Mouse (Mus musculus) 3T3-L1 (cell line): ENCODE measurements around the gene Pxylp1.
A peak's percentile ranks its signal among the peaks of the same experiment; 100 is the strongest.

Experiments
- DNase-seq: peaks from one replicate; pipeline ENCODE4 v3.0.0-alpha.2; 2015; ENCODE audit warnings: low read depth, low spot score

Pxylp1 gene

DNA sequence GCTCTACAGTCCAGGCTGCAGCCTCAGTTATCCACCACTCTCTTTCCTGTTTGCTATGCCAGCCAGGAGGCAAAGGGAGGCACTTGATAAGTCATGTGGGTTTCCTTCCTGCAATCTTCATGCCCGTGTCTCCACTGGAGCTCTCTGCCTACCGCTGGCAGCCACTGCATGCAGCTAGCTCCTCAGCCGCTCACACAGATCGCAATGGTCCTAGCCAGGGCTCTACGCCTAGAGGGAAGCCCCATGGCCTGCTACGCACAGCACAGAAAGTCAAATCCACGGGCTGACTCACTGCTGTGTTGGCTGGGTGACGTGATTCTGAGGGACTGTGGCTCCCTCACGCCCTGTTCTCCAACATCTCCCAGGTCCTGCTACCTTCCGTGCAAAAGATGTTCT is 31.4 kb downstream of the Pxylp1 start:
- no peak for DNase-seq

GRCm38 (mm10) chr9:96860380-96861091 is 31.9 kb downstream of the Pxylp1 start:
- DNase-seq, result peak; percentile 34

- no peak for DNase-seq
These were observed 33.4 kb downstream of the Pxylp1 start for GRCm38 (mm10) chr9:96859027-96859426.

DNA sequence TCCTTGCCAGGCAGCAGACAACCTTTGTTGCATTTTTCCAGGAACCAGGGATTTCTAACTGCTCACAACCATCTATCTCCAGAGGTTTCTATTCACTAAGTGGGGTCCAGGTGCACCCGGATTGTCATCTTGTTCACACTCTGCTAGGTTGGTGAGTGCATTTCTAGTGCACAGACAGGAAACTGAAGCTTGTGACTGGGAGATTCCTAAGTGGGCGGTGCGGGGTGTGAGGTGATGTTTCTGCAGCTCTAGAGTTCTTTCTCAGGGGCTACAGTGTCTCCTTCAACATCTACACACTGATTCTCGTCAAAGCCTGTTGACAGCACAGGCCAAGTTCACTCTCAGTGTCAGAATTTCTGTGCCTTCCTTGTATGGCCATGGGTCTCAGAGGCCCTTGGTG is 34.6 kb downstream of the Pxylp1 start:
- no peak for DNase-seq

DNA sequence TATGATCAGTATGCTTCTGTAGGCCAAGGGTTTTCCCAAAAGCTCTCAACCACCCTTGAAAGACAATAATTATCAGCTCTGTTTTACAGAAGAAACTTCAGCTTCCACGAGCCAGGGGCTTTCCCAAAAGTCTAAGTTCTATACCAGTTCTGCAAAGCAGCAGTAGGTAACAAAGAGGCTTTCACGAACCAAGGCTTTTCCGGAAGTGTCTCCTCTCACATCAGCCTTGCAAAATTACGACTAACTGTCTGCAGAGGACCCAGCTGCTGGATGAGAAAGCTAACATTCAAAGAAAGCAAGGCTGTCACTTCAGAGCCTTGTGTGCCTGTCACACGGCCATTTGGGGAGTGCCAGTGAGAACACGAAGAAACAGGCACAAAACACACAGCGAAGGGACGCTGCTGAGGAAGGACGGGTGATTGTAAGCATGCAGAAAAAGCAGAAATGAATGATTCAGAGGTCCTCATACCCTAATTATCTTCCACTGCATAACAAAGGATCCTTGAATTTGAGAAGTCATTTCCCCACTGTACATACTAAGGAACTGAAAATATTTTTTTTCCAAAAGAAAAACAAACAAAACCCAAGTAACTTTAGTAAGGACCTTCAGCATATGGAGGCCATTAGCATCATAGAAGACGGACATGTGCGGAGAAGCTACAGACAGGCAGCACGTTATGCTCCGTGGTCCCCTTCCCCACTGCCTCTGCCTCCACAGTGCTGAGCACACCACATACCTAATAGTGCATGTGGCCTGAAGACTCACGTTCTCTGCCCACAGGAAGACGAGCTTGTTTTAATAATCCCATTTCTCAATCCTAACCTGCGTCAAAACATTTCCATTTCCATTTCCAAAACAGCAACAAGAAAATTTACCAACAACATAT is 38.9 kb downstream of the Pxylp1 start:
- no peak for DNase-seq

DNA sequence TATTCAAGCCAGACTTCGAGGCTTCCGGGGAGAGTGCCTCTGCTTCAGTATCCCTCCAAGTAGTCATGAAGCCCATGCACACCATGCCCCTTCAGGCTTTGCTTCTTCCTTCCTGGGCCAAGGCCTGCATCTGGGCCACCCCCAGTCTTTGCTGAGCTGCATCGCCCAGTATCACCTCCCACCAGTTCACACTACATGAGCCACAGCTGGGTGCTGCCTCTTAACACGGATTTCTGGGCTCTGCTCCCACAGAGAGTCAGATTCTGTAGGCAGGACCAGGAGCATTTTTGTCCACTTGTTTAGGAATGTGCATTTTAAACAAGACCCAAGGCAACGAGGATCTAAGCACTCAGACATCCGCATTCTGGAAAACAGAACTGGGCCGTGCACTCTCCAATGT is 40.8 kb downstream of the Pxylp1 start:
- no peak for DNase-seq

DNA sequence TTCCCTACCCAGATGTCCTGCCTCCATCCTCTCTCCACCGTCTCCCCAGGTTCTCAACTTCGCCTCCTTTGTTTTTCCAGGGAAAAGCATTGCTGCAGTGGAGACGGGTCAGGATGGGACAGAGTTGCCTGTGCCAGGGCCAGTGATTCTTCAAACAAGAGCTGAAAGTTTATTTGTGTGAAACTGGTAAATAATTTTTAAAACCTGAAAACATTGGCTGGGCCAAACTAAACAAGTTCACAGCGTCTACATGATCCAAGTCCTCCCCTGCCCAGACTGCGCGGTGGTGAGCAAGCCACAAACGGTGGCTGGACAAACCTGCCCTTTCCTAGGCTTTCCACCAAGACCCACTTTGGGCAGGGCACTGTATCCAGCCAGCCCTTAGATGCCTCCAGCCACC is 41.4 kb downstream of the Pxylp1 start:
- no peak for DNase-seq

- DNase-seq, result no peak
These were observed 43.5 kb downstream of the Pxylp1 start for GRCm38 (mm10) chr9:96849012-96849411.

GRCm38 (mm10) chr9:96846361-96846760 is 46.1 kb downstream of the Pxylp1 start:
- DNase-seq, result peak; percentile 89

DNA sequence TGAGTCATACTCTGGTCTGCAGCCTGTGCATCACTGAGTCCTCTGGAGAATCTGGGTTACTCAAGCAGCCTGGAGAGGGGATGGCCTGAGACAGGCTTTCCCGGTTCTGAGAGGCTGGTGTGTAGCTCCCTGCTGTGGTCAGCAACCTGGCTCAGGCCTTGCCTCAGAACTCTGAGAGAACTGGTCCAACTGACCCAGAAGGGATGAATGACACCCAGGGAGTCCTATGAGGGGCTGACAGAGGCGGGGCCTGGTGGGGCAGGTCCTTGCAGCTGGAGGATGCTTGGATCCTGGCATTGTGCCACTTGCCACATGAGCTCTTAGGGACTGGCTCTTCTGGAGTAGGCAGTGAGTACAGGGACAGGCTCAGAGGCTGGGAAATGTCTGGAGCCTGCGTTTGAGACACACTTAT is 47.7 kb downstream of the Pxylp1 start:
- DNase-seq, result peak; percentile 95

DNA sequence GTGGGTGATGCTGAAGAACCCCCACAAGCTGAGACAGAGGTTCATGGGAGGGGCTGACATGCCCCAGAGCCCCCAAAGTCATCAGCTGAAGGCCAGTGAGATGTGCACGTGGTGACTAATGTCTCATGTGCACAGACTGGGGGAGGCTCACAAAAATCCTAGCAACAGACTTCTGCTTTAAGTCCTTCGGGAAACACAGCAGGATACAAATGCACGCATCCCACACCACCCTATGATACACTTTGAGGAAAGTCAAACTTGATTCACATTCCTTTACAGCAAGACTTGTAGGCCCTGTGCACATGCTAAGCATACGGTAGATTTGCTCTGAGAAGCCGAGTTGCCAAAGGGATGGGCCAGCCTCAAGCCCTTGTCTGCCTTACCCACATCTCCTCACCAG is 53.1 kb downstream of the Pxylp1 start:
- DNase-seq, result no peak

GRCm38 (mm10) chr9:96838864-96839263 is 53.6 kb downstream of the Pxylp1 start:
- DNase-seq, result peak; percentile 63

GRCm38 (mm10) chr9:96837781-96838420 is 54.6 kb downstream of the Pxylp1 start:
- no peak for DNase-seq

DNA sequence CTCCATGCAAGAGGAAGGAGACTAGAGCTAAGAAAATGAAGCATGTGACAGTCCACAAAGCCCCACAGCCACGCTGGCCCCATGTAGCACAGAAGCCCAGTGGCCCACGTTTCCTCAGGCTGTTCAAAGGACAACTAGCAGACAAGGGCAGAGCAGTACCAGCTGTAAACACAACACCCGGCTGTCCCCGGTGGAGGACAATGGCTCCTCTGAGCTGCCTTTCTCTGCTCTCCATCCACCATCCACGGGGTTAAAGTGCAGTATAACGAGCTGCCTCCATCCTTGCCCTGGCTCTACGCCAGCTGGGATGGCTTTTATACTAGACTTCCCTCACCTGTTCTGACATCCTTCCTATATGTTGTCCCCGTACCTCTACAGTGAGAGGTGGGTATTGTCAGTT is 55.5 kb downstream of the Pxylp1 start:
- no peak for DNase-seq

DNA sequence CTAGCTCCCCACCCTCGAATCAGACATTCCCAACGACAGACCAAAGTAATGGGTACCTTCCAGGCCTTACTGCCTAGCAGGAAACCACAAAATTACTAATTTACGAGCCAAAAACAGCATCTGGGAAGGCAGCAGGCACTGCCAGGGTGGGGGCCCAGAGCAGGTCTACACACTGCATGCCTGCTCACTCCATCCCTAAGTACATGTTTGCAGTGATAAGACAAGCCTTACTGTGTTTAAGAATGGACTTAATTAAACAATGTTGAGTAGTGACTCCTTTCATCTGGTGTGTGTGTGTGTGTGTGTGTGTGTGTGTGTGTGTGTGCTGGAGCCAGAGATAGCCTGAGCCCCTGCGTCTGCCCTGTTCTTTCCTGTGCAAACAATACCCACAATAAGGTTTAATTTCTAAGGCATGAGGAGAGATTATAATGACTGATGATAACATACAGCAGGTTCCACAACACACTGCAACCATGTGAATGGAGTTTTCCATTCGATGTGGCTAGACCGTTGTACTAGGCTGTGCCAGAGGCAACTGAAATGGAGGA is 57.0 kb downstream of the Pxylp1 start:
- no peak for DNase-seq

GRCm38 (mm10) chr9:96833606-96834005 is 58.9 kb downstream of the Pxylp1 start:
- DNase-seq, result no peak

GRCm38 (mm10) chr9:96832516-96832915 is 60.0 kb downstream of the Pxylp1 start:
- no peak for DNase-seq

- no peak for DNase-seq
These were observed 61.6 kb downstream of the Pxylp1 start for GRCm38 (mm10) chr9:96830856-96831359.

DNA sequence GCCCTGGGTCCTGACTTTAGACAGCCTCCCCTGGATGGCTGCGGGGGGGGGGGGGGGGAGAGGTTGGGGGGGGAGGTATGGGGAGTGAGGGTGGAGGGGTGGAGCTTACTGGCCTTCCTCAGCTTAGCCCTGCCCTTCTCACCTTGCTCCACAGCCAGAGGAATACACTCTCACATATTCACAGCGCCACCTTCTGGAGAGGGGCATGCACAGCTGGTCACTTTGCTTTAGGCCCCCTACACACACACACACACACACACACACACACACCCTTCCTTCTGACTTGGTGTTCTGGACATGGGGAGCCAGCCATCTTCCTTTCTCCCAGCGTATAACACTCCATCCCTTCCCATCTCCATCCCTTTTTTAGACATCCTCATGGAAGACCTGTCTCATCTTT is 62.8 kb downstream of the Pxylp1 start:
- DNase-seq, result no peak

- no peak for DNase-seq
These were observed 64.4 kb downstream of the Pxylp1 start for GRCm38 (mm10) chr9:96828071-96828470.

GRCm38 (mm10) chr9:96827002-96827785 is 65.3 kb downstream of the Pxylp1 start:
- no peak for DNase-seq
